Mouse (Mus musculus) urinary bladder, postnatal 14 days (tissue): ENCODE measurements around the gene Gca.
"Not testable (repeated sequence)": the region's sequence is repeated elsewhere in the genome, so short reads cannot be mapped to it uniquely, and the experiment has no call there.

Experiments used
- DNase-seq: peaks from one replicate; pipeline ENCODE4 v3.0.0; 2021; ENCODE audit warnings: low spot score

Gene Gca

GRCm38 (mm10) chr2:62670301-62670700, 6.2 kb downstream of the Gca start:
- DNase-seq, result no peak

GRCm38 (mm10) chr2:62670767-62671166, 6.7 kb downstream of the Gca start:
- no peak for DNase-seq

- no peak for DNase-seq
Observed at GRCm38 (mm10) chr2:62672788-62673187, 8.7 kb downstream of the Gca start.

- DNase-seq, result no peak
Observed at GRCm38 (mm10) chr2:62681667-62682066, 17.6 kb downstream of the Gca start.

- no peak for DNase-seq
Observed at GRCm38 (mm10) chr2:62684989-62685595, 21.0 kb downstream of the Gca start.

GRCm38 (mm10) chr2:62685934-62686333, 21.8 kb downstream of the Gca start:
- no peak for DNase-seq

- DNase-seq, result no peak
Observed at GRCm38 (mm10) chr2:62706313-62706712, 42.2 kb downstream of the Gca start.

GRCm38 (mm10) chr2:62709633-62710032, 45.5 kb downstream of the Gca start:
- no peak for DNase-seq

- DNase-seq, result not testable (repeated sequence)
Observed at GRCm38 (mm10) chr2:62714362-62714761, 50.3 kb downstream of the Gca start.

GRCm38 (mm10) chr2:62715260-62715659, 51.2 kb downstream of the Gca start:
- DNase-seq, result no peak

- no peak for DNase-seq
Observed at GRCm38 (mm10) chr2:62717270-62717669, 53.2 kb downstream of the Gca start.

- no peak for DNase-seq
Observed at GRCm38 (mm10) chr2:62718411-62718810, 54.3 kb downstream of the Gca start.

- no peak for DNase-seq
Observed at GRCm38 (mm10) chr2:62725946-62726345, 61.9 kb downstream of the Gca start.

GRCm38 (mm10) chr2:62727732-62728131, 63.6 kb downstream of the Gca start:
- no peak for DNase-seq

GRCm38 (mm10) chr2:62730671-62731070, 66.6 kb downstream of the Gca start:
- no peak for DNase-seq

- DNase-seq, result no peak
Observed at GRCm38 (mm10) chr2:62743098-62743497, 79.0 kb downstream of the Gca start.
